Mouse (Mus musculus) mouse trophoblast stem cell (cell line): ENCODE results near the gene Ly6g6c.

Source experiments
- in situ Hi-C, 2 experiments: fragments of 300-500 bp; cut with MseI, MboI; formaldehyde crosslinking; loops; 2 replicates in 1 of 2; 3 replicates in 1 of 2; pipeline ENCODE4 v1.15.1; 2025

The Ly6g6c gene

GRCm38 (mm10) chr17:35064951-35065947, at the start of gene Ly6g6c:
Ly6g6c (plus strand) TSS chr17:35065388.
- in situ Hi-C loops = no loop called here

- in situ Hi-C loops = loop anchor here in 1 of 2 experiments (25.0 kb wide), 1 partner anchor 96 kb away; the partner anchor contains the start of genes Csnk2b, Gpank1, Ly6g5b and Ly6g5c
Measured at GRCm38 (mm10) chr17:35016376-35016775, 48.8 kb upstream of the Ly6g6c start, which contains the start of gene Vwa7. Vwa7 (plus strand) TSS chr17:35016579.

GRCm38 (mm10) chr17:35016791-35017705, 48.1 kb upstream of the Ly6g6c start:
- in situ Hi-C loops = loop anchor here in 1 of 2 experiments (25.0 kb wide), 1 partner anchor 95 kb away; the partner anchor contains the start of genes Csnk2b, Gpank1, Ly6g5b and Ly6g5c

GRCm38 (mm10) chr17:35017706-35018030, 47.5 kb upstream of the Ly6g6c start:
- in situ Hi-C loops = loop anchor here in 1 of 2 experiments (25.0 kb wide), 1 partner anchor 95 kb away; the partner anchor contains the start of genes Csnk2b, Gpank1, Ly6g5b and Ly6g5c

GRCm38 (mm10) chr17:35018171-35018570, 47.0 kb upstream of the Ly6g6c start:
- in situ Hi-C loops = loop anchor here in 1 of 2 experiments (25.0 kb wide), 1 partner anchor 94 kb away; the partner anchor contains the start of genes Csnk2b, Gpank1, Ly6g5b and Ly6g5c

- in situ Hi-C loops = loop anchor here (5.0 to 25.0 kb wide), 2 partner anchors 87 to 92 kb away; partner anchors contain the start of genes Ly6g5c (in 2 of the 2), Csnk2b (in 1 of the 2), Gpank1 (in 1 of the 2) and Ly6g5b (in 1 of the 2)
Measured at GRCm38 (mm10) chr17:35019894-35020293, 45.3 kb upstream of the Ly6g6c start.

- in situ Hi-C loops = loop anchor here (5.0 to 25.0 kb wide), 2 partner anchors 87 to 92 kb away; partner anchors contain the start of genes Ly6g5c (in 2 of the 2), Csnk2b (in 1 of the 2), Gpank1 (in 1 of the 2) and Ly6g5b (in 1 of the 2)
Measured at GRCm38 (mm10) chr17:35020551-35020950, 44.6 kb upstream of the Ly6g6c start.

GRCm38 (mm10) chr17:35021163-35021808, 43.9 kb upstream of the Ly6g6c start:
- in situ Hi-C loops = loop anchor here (5.0 to 25.0 kb wide), 2 partner anchors 86 to 91 kb away; partner anchors contain the start of genes Ly6g5c (in 2 of the 2), Csnk2b (in 1 of the 2), Gpank1 (in 1 of the 2) and Ly6g5b (in 1 of the 2)

- in situ Hi-C loops = loop anchor here (5.0 to 25.0 kb wide), 2 partner anchors 85 to 90 kb away; partner anchors contain the start of genes Ly6g5c (in 2 of the 2), Csnk2b (in 1 of the 2), Gpank1 (in 1 of the 2) and Ly6g5b (in 1 of the 2)
Measured at GRCm38 (mm10) chr17:35021842-35022477, 43.2 kb upstream of the Ly6g6c start.

- in situ Hi-C loops = loop anchor here (5.0 to 25.0 kb wide), 2 partner anchors 85 to 90 kb away; partner anchors contain the start of genes Ly6g5c (in 2 of the 2), Csnk2b (in 1 of the 2), Gpank1 (in 1 of the 2) and Ly6g5b (in 1 of the 2)
Measured at GRCm38 (mm10) chr17:35022541-35023060, 42.6 kb upstream of the Ly6g6c start.

GRCm38 (mm10) chr17:35023221-35023620, 42.0 kb upstream of the Ly6g6c start:
- in situ Hi-C loops = loop anchor here (5.0 to 25.0 kb wide), 2 partner anchors 84 to 89 kb away; partner anchors contain the start of genes Ly6g5c (in 2 of the 2), Csnk2b (in 1 of the 2), Gpank1 (in 1 of the 2) and Ly6g5b (in 1 of the 2)

- in situ Hi-C loops = loop anchor here (5.0 to 25.0 kb wide), 2 partner anchors 84 to 89 kb away; partner anchors contain the start of genes Ly6g5c (in 2 of the 2), Csnk2b (in 1 of the 2), Gpank1 (in 1 of the 2) and Ly6g5b (in 1 of the 2)
Measured at GRCm38 (mm10) chr17:35023756-35024155, 41.4 kb upstream of the Ly6g6c start.

GRCm38 (mm10) chr17:35024261-35024660, 40.9 kb upstream of the Ly6g6c start:
- in situ Hi-C loops = loop anchor here (5.0 to 25.0 kb wide), 2 partner anchors 83 to 88 kb away; partner anchors contain the start of genes Ly6g5c (in 2 of the 2), Csnk2b (in 1 of the 2), Gpank1 (in 1 of the 2) and Ly6g5b (in 1 of the 2)

GRCm38 (mm10) chr17:35024691-35025488, 40.3 kb upstream of the Ly6g6c start:
- in situ Hi-C loops = loop anchor here (5.0 to 25.0 kb wide), 2 partner anchors 82 to 87 kb away; partner anchors contain the start of genes Ly6g5c (in 2 of the 2), Csnk2b (in 1 of the 2), Gpank1 (in 1 of the 2) and Ly6g5b (in 1 of the 2)

- in situ Hi-C loops = no loop called here
Measured at GRCm38 (mm10) chr17:35026206-35026605, 39.0 kb upstream of the Ly6g6c start.

- in situ Hi-C loops = no loop called here
Measured at GRCm38 (mm10) chr17:35027277-35028068, 37.7 kb upstream of the Ly6g6c start, which contains the start of gene Sapcd1. Sapcd1 (minus strand) TSS chr17:35028016.

GRCm38 (mm10) chr17:35028315-35028714, 36.9 kb upstream of the Ly6g6c start:
- in situ Hi-C loops = no loop called here
